Mouse (Mus musculus) heart, embryonic 16.5 days (tissue): Measurements from ENCODE around the gene Fhl2. TPM values are rescaled to one million over a fixed set of nuclear protein-coding genes. Genes with fewer than 3 reads are reported as not detected.
A peak's percentile ranks its signal among the peaks of the same experiment; 100 is the strongest.

Experiments used
- ATAC-seq: fragments of 200-750 bp; cut with Nextera tagmentation; replicated peaks from 2 replicates; pipeline ENCODE4 v1.8.0; 2017; ENCODE audit warnings: moderate number of reproducible peaks; ENCODE audit not compliant: insufficient read depth, low FRiP score; ENCODE audit errors: extremely low read depth
- H3K27ac ChIP-seq: fragments of 300-500 bp; sonication (generic); 2 replicates; pipeline ENCODE4 v1.5.1; 2014; ENCODE audit warnings: mild to moderate bottlenecking, low read length, control low read depth, moderate library complexity
- H3K27me3 ChIP-seq: fragments of 300-500 bp; sonication (generic); 2 replicates; pipeline ENCODE4 v1.6.1; 2014; ENCODE audit warnings: low read length, mixed read lengths; ENCODE audit not compliant: control insufficient read depth, insufficient read depth
- H3K36me3 ChIP-seq: fragments of 300-500 bp; sonication (generic); 2 replicates; pipeline ENCODE4 v1.6.1; 2014; ENCODE audit not compliant: control insufficient read depth, insufficient read depth
- H3K4me1 ChIP-seq: fragments of 300-500 bp; sonication (generic); 2 replicates; pipeline ENCODE4 v1.6.1; 2014; ENCODE audit warnings: low read length, mixed read lengths; ENCODE audit not compliant: control insufficient read depth, insufficient read depth
- H3K4me2 ChIP-seq: fragments of 300-500 bp; sonication (generic); 2 replicates; pipeline ENCODE4 v1.6.1; 2014; ENCODE audit warnings: low read depth, mild to moderate bottlenecking, control low read depth, low read length
- H3K4me3 ChIP-seq: fragments of 300-500 bp; sonication (generic); 2 replicates; pipeline ENCODE4 v1.5.1; 2014; ENCODE audit warnings: mild to moderate bottlenecking, control low read depth, low read length
- H3K9ac ChIP-seq: fragments of 300-500 bp; sonication (generic); 2 replicates; pipeline ENCODE4 v1.6.1; 2014; ENCODE audit warnings: low read length, control low read depth
- H3K9me3 ChIP-seq: fragments of 300-500 bp; sonication (generic); replicated peaks from 2 replicates; pipeline ENCODE4 v1.6.1; 2016; ENCODE audit warnings: low read length; ENCODE audit not compliant: control insufficient read depth
- WGBS: fragments of 180-500 bp; shearing (Covaris S2); extraction: QIAGEN DNeasy Blood & Tissue Kit; methylation state at CpG from one replicate; pipeline ENCODE4 v1.1.7; 2014; 5-methylcytosine and 5-hydroxymethylcytosine counted together
- polyA plus RNA-seq: library from polyadenylated mRNA; unstranded; fragments of >200 nt; fragmentation: Nextera tagmentation; extraction: Ambion mirVana; gene quantifications from 2 replicates; pipeline ENCODE4 v1.2.1, GENCODE M21; 2015

Fhl2 gene
- polyA plus RNA-seq, 1 experiment from 2014 or later: 443 TPM

DNA sequence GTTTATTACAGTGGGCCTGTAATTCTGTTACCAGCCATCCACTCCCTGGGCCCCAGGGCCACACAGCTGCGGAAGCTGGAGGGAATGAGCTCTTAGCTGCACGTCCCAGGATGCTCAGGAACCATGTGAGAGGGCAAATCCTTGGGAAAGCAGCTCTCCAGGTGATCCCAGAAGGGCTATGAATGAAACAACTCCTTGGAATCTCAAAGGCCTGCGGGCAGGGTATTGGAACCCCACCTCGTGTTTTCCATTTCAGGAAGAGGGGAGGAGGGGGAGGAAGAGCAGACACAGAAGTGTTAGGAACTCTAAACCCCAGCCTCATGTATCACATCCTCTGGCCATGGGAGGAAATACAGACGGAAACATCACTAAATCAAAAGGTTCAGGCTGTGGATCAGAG lies 28.8 kb downstream of the Fhl2 start:
- no peak overlapping the region for H3K4me2 ChIP-seq
- H3K36me3 ChIP-seq: peaks cover 7% of the 10 kb centered on the region
- peaks cover 53% of the 10 kb centered on the region for H3K4me1 ChIP-seq
- peak overlapping the region; percentile 8 for H3K27ac ChIP-seq
- peak overlapping the region; percentile 8; the same call in 1 of the 2 replicates for H3K9ac ChIP-seq
- H3K9me3 ChIP-seq: no peaks in the 10 kb centered on the region
- no peak overlapping the region for H3K4me3 ChIP-seq
- ATAC-seq: no peak
- WGBS: 33% methylated on average over 5 of the region's 5 CpGs
- H3K27me3 ChIP-seq: no peaks in the 10 kb centered on the region

DNA sequence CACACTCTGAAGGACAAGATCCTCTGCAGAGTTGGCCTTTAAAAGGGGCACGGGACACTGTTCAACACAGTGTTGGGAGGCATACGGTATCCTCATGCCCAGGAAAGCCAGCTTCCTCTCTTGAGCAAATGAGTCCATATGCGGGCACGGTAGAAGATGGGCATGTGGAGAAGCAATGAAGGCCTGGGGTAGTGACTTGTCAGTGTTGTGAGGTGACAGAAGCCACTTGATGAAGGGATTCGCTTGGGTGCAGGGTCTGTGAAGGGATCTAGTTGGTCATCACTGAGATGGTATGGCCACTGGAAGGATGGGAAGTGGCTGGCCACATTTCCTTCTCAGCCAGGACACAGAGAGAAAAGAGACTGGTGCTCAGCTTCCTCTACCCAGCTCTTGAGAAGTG lies 32.2 kb downstream of the Fhl2 start:
- no peaks in the 10 kb centered on the region for H3K27me3 ChIP-seq
- 87% methylated on average over 5 of the region's 5 CpGs for WGBS
- peak overlapping the region; percentile 92 for H3K27ac ChIP-seq
- H3K4me2 ChIP-seq: peak overlapping the region; percentile 90
- no peak for ATAC-seq
- H3K4me1 ChIP-seq: peaks cover 57% of the 10 kb centered on the region
- H3K36me3 ChIP-seq: peaks cover 10% of the 10 kb centered on the region
- no peak overlapping the region for H3K9ac ChIP-seq
- no peak overlapping the region for H3K4me3 ChIP-seq
- no peaks in the 10 kb centered on the region for H3K9me3 ChIP-seq

DNA sequence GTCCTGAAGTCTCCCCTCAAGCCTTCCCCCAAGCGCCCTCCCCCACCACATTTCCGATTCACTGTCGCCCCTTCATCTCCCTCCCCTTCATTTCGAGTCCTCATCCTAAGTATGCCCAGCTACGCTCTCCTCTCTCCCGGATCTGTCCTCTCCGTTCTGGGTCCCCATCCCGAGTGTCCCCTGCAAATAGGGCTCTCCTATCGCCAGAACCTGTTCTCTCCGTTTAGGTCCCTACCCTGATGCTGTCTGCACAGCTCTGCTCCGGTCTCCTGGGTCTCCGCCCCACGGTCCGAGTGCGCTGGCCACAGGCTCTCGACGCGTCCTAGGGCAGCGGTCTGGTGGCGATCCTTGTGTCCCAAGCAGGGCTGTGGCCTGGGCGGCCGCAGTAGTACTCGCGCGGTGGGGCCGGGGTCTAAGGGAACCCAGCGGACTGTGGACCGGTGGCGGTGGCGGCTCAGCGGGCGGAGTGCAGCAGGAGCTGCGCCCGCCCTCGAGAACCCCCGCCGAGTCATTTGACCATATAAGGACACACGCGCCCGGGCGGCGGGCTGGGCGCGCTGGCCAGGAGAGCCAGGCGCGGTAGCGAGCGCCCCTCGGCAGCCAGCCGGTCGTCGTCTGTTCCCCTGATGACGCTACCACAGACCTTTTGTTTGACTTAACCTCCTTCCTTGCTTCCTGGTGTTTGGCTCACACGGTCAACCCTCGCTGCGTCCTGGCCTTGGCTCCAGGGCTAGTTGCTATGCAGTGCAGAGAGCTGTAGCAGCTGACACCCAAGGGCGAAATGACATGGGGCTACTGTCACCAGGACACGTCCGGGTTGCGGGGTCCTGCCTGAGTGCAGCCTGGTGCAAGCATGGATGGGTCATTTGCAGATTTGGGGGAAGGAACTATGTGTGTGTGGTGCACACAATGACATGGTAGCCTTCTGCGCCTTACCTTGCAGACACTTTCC lies 33.0 kb downstream of the Fhl2 start:
- peak; percentile 83 for ATAC-seq
- H3K4me3 ChIP-seq: peak overlapping the region; percentile 80
- H3K9ac ChIP-seq: peak overlapping the region; percentile 92
- no peaks in the 10 kb centered on the region for H3K27me3 ChIP-seq
- H3K4me2 ChIP-seq: peak overlapping the region; percentile 90
- peaks cover 57% of the 10 kb centered on the region for H3K4me1 ChIP-seq
- no peaks in the 10 kb centered on the region for H3K9me3 ChIP-seq
- H3K36me3 ChIP-seq: peaks cover 10% of the 10 kb centered on the region
- peak overlapping the region; percentile 92 for H3K27ac ChIP-seq
- 4% methylated on average over 60 of the region's 61 CpGs for WGBS

DNA sequence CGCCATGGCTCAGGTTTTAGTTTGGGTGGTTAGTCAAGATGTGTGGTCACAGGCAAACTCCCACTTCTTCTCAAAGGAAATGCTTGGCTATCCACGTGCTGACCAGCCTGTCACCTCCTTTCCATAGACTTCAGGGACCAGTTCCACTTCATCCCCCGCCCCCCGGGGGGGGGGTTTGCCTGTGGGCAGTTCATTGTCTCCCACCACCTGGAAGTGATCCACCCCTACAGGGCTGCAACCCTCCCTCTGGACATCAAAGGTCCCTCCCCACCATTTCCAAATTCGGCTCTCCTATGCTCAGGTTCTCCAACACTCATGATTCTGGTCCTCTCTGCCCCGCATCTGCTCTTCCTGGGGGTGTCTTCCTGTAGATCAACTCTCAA lies 33.7 kb downstream of the Fhl2 start:
- H3K4me3 ChIP-seq: peak overlapping the region; percentile 80
- H3K27me3 ChIP-seq: no peaks in the 10 kb centered on the region
- H3K9ac ChIP-seq: peak overlapping the region; percentile 92
- peaks cover 10% of the 10 kb centered on the region for H3K36me3 ChIP-seq
- peaks cover 55% of the 10 kb centered on the region for H3K4me1 ChIP-seq
- peak overlapping the region; percentile 92 for H3K27ac ChIP-seq
- ATAC-seq: peak; percentile 49
- H3K4me2 ChIP-seq: peak overlapping the region; percentile 90
- 3% methylated on average over 5 of the region's 6 CpGs for WGBS
- no peaks in the 10 kb centered on the region for H3K9me3 ChIP-seq

DNA sequence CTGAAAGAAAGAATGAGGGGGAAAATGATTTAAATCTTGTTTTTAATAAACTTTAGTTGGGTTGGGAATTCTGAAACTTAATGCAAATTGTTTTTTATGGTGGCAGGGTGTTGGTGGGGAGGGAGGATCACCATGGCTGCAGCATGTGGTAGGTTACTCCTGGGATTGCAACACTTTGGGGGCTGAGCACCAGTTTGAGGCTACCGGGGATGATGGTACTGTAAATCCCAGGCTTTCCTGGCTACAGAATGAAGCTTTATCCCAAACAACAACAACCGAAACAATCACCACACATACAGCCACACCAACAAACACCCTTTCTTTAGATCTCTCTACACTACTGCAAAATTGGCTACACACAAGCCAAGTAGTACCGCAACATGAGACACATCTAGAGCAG lies 34.4 kb downstream of the Fhl2 start:
- no peak for ATAC-seq
- H3K27ac ChIP-seq: peak overlapping the region; percentile 62
- H3K4me3 ChIP-seq: peak overlapping the region; percentile 80
- H3K9ac ChIP-seq: peak overlapping the region; percentile 92
- no peaks in the 10 kb centered on the region for H3K9me3 ChIP-seq
- WGBS: 68% methylated on average over 3 of the region's 3 CpGs
- H3K27me3 ChIP-seq: no peaks in the 10 kb centered on the region
- peaks cover 15% of the 10 kb centered on the region for H3K36me3 ChIP-seq
- peaks cover 48% of the 10 kb centered on the region for H3K4me1 ChIP-seq
- H3K4me2 ChIP-seq: peak overlapping the region; percentile 90

DNA sequence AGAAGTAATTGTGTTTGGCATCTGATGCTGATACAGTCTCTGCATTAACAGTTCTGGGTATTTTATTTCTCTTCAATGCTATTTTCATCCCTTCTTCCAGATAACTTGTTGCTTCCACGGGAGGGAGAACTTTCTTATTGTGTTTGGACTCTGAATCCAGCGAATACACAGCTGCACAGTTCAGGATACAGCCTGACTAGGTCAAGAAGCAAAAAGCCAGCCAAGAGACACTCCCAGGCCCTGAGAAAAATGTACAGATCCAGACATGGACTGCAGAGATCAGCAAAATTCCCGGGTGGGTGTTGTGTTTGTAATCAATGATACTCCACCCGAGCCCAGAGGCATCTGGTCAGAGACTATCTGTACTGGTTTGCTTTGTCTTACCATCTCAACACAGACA lies 37.4 kb downstream of the Fhl2 start:
- WGBS: 20% methylated on average over 4 of the region's 4 CpGs
- peak overlapping the region; percentile 28; the same call in 1 of the 2 replicates for H3K9ac ChIP-seq
- H3K36me3 ChIP-seq: peaks cover 15% of the 10 kb centered on the region
- peak overlapping the region; percentile 50 for H3K4me2 ChIP-seq
- H3K4me1 ChIP-seq: peaks cover 62% of the 10 kb centered on the region
- peak overlapping the region; percentile 17 for H3K4me3 ChIP-seq
- H3K9me3 ChIP-seq: no peaks in the 10 kb centered on the region
- ATAC-seq: no peak
- H3K27me3 ChIP-seq: no peaks in the 10 kb centered on the region
- H3K27ac ChIP-seq: peak overlapping the region; percentile 81

DNA sequence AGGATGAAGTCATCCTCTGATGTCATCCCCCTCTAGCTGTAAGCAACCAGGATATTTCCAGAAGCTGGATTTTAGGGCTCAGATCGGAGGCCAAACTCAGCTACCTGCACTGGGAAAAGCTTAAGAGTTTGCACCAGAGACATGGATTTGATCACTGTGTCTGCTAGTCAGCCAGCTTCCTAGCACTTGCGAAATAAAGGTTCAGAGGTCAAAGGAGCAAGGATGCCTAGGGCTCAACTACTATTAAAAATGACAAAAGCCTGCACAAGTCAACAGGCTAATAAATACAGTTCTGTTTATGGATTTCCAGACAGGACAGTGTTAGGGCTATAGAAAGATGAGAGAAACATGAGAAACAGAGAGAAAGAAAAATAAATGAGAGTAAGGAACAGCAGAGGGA lies 38.9 kb downstream of the Fhl2 start:
- Histone ChIP-seq H3K27me3 (no peaks in the 10 kb centered on the region), H3K4me3 (no peak overlapping the region), H3K4me1 (peaks cover 71% of the 10 kb centered on the region), H3K4me2 (no peak overlapping the region), H3K36me3 (peaks cover 15% of the 10 kb centered on the region; the same call in 1 of the 2 replicates), H3K27ac (peak overlapping the region; percentile 5), H3K9me3 (no peaks in the 10 kb centered on the region), H3K9ac (no peak overlapping the region)
- ATAC-seq: no peak
- 79% methylated on average over 2 of the region's 2 CpGs for WGBS

DNA sequence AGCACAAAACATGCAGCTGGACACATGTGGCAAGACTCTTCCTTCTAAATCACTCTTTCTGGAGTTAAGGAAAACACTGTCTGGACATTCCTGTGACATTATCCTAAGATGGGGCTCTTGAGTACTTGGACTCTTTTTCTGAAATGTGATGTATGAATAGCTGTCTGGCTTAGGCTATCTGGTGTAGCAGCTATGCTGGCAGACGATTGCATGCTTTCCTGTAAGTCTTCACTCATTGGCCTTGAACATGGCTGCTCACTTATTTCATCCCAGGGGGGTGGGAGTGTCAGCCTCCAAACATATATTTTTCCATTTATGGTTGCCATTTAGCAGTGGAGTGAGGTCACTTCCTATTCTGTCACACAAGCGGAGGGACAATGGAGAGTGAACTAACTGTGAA lies 42.3 kb downstream of the Fhl2 start:
- Histone ChIP-seq H3K9ac (no peak overlapping the region), H3K9me3 (no peaks in the 10 kb centered on the region), H3K4me1 (peaks cover 56% of the 10 kb centered on the region), H3K4me3 (no peak overlapping the region), H3K4me2 (no peak overlapping the region), H3K27me3 (no peaks in the 10 kb centered on the region), H3K36me3 (peaks cover 35% of the 10 kb centered on the region), H3K27ac (peak overlapping the region; percentile 57)
- WGBS: 29% methylated on average over 2 of the region's 2 CpGs
- peak; percentile 37; the same call in 1 of the 2 replicates for ATAC-seq

DNA sequence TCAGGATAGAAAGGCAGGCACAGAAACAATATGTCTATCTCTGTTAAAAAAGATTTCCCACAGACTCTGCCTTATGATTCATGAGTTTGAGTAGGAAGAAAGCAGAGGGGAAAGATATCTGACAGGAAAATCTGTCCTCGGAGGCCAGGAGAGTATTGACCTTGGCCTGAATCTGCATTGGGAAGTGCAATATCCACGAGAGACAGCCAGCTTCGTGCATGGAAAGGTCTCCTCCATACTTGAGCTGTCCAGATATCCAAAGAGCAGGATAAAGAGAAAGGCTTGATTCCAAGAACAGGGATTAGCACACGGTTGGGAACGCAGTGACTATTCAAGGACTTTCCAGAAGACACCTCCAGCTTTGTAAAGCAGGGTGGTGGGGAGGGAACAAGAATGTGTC lies 43.2 kb downstream of the Fhl2 start:
- H3K36me3 ChIP-seq: peaks cover 41% of the 10 kb centered on the region

More for the DNA sequence above, 43.2 kb downstream of the Fhl2 start:
- Histone ChIP-seq H3K4me2 (peak overlapping the region; percentile 4; the same call in 1 of the 2 replicates), H3K27me3 (no peaks in the 10 kb centered on the region), H3K9me3 (no peaks in the 10 kb centered on the region), H3K9ac (no peak overlapping the region), H3K4me1 (peaks cover 54% of the 10 kb centered on the region), H3K27ac (peak overlapping the region; percentile 70), H3K4me3 (no peak overlapping the region)
- 34% methylated on average over 5 of the region's 5 CpGs for WGBS
- 0 out of 2 replicates have a peak, but pooled peaks have one; percentile 35 for ATAC-seq
